Mouse (Mus musculus) CH12.LX (cell line): Measurements from ENCODE around the gene Fbxl17. TPM values are rescaled to one million over a fixed set of nuclear protein-coding genes. Genes with fewer than 3 reads are reported as not detected.

ENCODE experiments used
- DNase-seq: peaks from one replicate; pipeline ENCODE4 v3.0.0-alpha.2; 2013; ENCODE audit errors: extremely low read depth
- H3K27ac ChIP-seq: 2 replicates; pipeline ENCODE4 v1.5.1; 2012; ENCODE audit warnings: low read depth, mild to moderate bottlenecking, control low read depth, moderate library complexity; ENCODE audit not compliant: insufficient read depth
- H3K27me3 ChIP-seq: replicated peaks from 2 replicates; pipeline ENCODE3; 2012; ENCODE audit warnings: inconsistent platforms
- H3K36me3 ChIP-seq, 2 experiments: replicated peaks in 1 of 2; 2 replicates each; pipeline versions ENCODE3 to v1.6.1; 2012; ENCODE audit warnings: inconsistent platforms in 1 of 2, low read length in 1 of 2, mild to moderate bottlenecking in 1 of 2, mixed read lengths in 1 of 2, moderate library complexity in 1 of 2; ENCODE audit not compliant: control insufficient read depth in 1 of 2, insufficient read depth in 1 of 2
- H3K4me1 ChIP-seq, 2 experiments: 2 replicates each; pipeline ENCODE4 v1.6.1; 2012; ENCODE audit warnings: inconsistent platforms in 1 of 2, moderate library complexity in 1 of 2; ENCODE audit not compliant: insufficient read depth in 2 of 2, control insufficient read depth in 1 of 2
- H3K4me2 ChIP-seq: 2 replicates; pipeline ENCODE4 v1.6.1; 2012; ENCODE audit warnings: low read depth, mild to moderate bottlenecking, control low read depth; ENCODE audit not compliant: poor library complexity, insufficient read depth, severe bottlenecking
- H3K4me3 ChIP-seq, 3 experiments: fragments of 150-350 bp in 1 of 3; sonication (generic) in 1 of 3; replicated peaks in 1 of 3; 2 replicates each; pipeline versions ENCODE3 to v1.5.1; 2011 to 2012; ENCODE audit warnings: low read depth in 2 of 3, low read length in 2 of 3, mild to moderate bottlenecking in 2 of 3, moderate library complexity in 2 of 3, control low read depth in 1 of 3, improper control_type of control experiment in 1 of 3, inconsistent platforms in 1 of 3, mixed read lengths in 1 of 3; ENCODE audit not compliant: poor library complexity in 1 of 3
- H3K79me2 ChIP-seq: replicated peaks from 2 replicates; pipeline ENCODE4 v1.6.1; 2012; ENCODE audit warnings: mild to moderate bottlenecking, moderate library complexity; ENCODE audit not compliant: control insufficient read depth, poor library complexity, insufficient read depth, severe bottlenecking; ENCODE audit errors: extremely low read depth
- H3K9ac ChIP-seq: 2 replicates; pipeline ENCODE4 v1.6.1; 2012; ENCODE audit warnings: low read depth, mild to moderate bottlenecking, control low read depth, moderate library complexity; ENCODE audit not compliant: insufficient read depth
- H3K9me3 ChIP-seq: replicated peaks from 2 replicates; pipeline ENCODE3; 2012; ENCODE audit warnings: low read length, inconsistent platforms, mixed read lengths
- BHLHE40 ChIP-seq: IDR thresholded peaks from 2 replicates; pipeline ENCODE4 v1.6.1; 2011; ENCODE audit warnings: mild to moderate bottlenecking, low read depth, low read length, improper control_type of control experiment
- CHD2 ChIP-seq: IDR thresholded peaks from 2 replicates; pipeline ENCODE4 v1.6.1; 2011; ENCODE audit warnings: low read length, improper control_type of control experiment
- CTCF ChIP-seq, 2 experiments: IDR thresholded peaks in 1 of 2; conservative IDR thresholded peaks in 1 of 2; 2 replicates each; pipeline ENCODE4 v1.5.1; 2011 to 2012; ENCODE audit warnings: low read depth in 2 of 2, low read length in 2 of 2, improper control_type of control experiment in 1 of 2, inconsistent platforms in 1 of 2, mild to moderate bottlenecking in 1 of 2, moderate library complexity in 1 of 2
- E2F4 ChIP-seq: IDR thresholded peaks from 2 replicates; pipeline ENCODE4 v1.6.1; 2011; ENCODE audit warnings: low read depth, low read length, improper control_type of control experiment; ENCODE audit not compliant: insufficient replicate concordance
- ELF1 ChIP-seq: IDR thresholded peaks from 2 replicates; pipeline ENCODE4 v1.6.1; 2014; ENCODE audit warnings: low read depth, mild to moderate bottlenecking, inconsistent platforms, low read length, improper control_type of control experiment
- EP300 ChIP-seq: IDR thresholded peaks from 2 replicates; pipeline ENCODE4 v1.6.1; 2011; ENCODE audit warnings: low read length, improper control_type of control experiment
- GABPA ChIP-seq: IDR thresholded peaks from 2 replicates; pipeline ENCODE4 v1.6.1; 2012; ENCODE audit warnings: low read depth, low read length, improper control_type of control experiment, inconsistent platforms; ENCODE audit not compliant: insufficient replicate concordance
- IRF4 ChIP-seq: IDR thresholded peaks from 2 replicates; pipeline ENCODE4 v1.6.1; 2014; ENCODE audit warnings: low read depth, mild to moderate bottlenecking, inconsistent platforms, low read length, improper control_type of control experiment
- JUN ChIP-seq: IDR thresholded peaks from 2 replicates; pipeline ENCODE4 v1.6.1; 2011; ENCODE audit warnings: low read depth, mild to moderate bottlenecking, low read length, improper control_type of control experiment, moderate library complexity; ENCODE audit not compliant: insufficient read depth
- JUND ChIP-seq: conservative IDR thresholded peaks from 2 replicates; pipeline ENCODE4 v1.6.1; 2011; ENCODE audit warnings: low read depth, low read length, improper control_type of control experiment
- KAT2A ChIP-seq: IDR thresholded peaks from 2 replicates; pipeline ENCODE4 v1.6.1; 2012; ENCODE audit warnings: low read length, improper control_type of control experiment, inconsistent platforms; ENCODE audit not compliant: insufficient replicate concordance
- MAFK ChIP-seq: IDR thresholded peaks from 2 replicates; pipeline ENCODE4 v1.6.1; 2011; ENCODE audit warnings: low read length, improper control_type of control experiment; ENCODE audit not compliant: insufficient replicate concordance
- MAZ ChIP-seq: IDR thresholded peaks from 2 replicates; pipeline ENCODE4 v1.6.1; 2012; ENCODE audit warnings: low read depth, mild to moderate bottlenecking, inconsistent platforms, low read length, improper control_type of control experiment, moderate library complexity
- MYC ChIP-seq: IDR thresholded peaks from 2 replicates; pipeline ENCODE4 v1.6.1; 2011; ENCODE audit warnings: low read depth, mild to moderate bottlenecking, improper control_type of control experiment, low read length
- NELFE ChIP-seq: IDR thresholded peaks from 2 replicates; pipeline ENCODE4 v1.6.1; 2011; ENCODE audit warnings: low read depth, low read length, improper control_type of control experiment
- PAX5 ChIP-seq: IDR thresholded peaks from 2 replicates; pipeline ENCODE4 v1.6.1; 2012; ENCODE audit warnings: low read length, inconsistent platforms, mixed read lengths
- POLR2A ChIP-seq: IDR thresholded peaks from 2 replicates; pipeline ENCODE4 v1.6.1; 2011; ENCODE audit warnings: low read depth, mild to moderate bottlenecking, improper control_type of control experiment, low read length
- POLR2AphosphoS2 ChIP-seq: IDR thresholded peaks from 2 replicates; pipeline ENCODE4 v1.6.1; 2011; ENCODE audit warnings: low read depth, low read length, improper control_type of control experiment
- RCOR1 ChIP-seq: conservative IDR thresholded peaks from 2 replicates; pipeline ENCODE4 v1.6.1; 2012; ENCODE audit warnings: low read depth, mild to moderate bottlenecking, inconsistent platforms, low read length, improper control_type of control experiment
- SIN3A ChIP-seq: IDR thresholded peaks from 2 replicates; pipeline ENCODE4 v1.6.1; 2012; ENCODE audit warnings: low read length, improper control_type of control experiment, inconsistent platforms
- SMC3 ChIP-seq: IDR thresholded peaks from 2 replicates; pipeline ENCODE4 v1.6.1; 2011; ENCODE audit warnings: low read depth, low read length, improper control_type of control experiment
- TBP ChIP-seq: conservative IDR thresholded peaks from 2 replicates; pipeline ENCODE4 v1.6.1; 2011; ENCODE audit warnings: low read depth, low read length, improper control_type of control experiment
- TCF12 ChIP-seq: IDR thresholded peaks from 2 replicates; pipeline ENCODE4 v1.6.1; 2014; ENCODE audit warnings: low read depth, mild to moderate bottlenecking, inconsistent platforms, low read length, improper control_type of control experiment
- UBTF ChIP-seq: IDR thresholded peaks from 2 replicates; pipeline ENCODE4 v1.6.1; 2012; ENCODE audit warnings: low read depth, mild to moderate bottlenecking, inconsistent platforms, low read length, improper control_type of control experiment, moderate library complexity
- USF1 ChIP-seq: IDR thresholded peaks from 2 replicates; pipeline ENCODE4 v1.6.1; 2014; ENCODE audit warnings: low read depth, mild to moderate bottlenecking, inconsistent platforms, low read length, improper control_type of control experiment
- USF2 ChIP-seq: conservative IDR thresholded peaks from 2 replicates; pipeline ENCODE4 v1.6.1; 2011; ENCODE audit warnings: low read depth, low read length, improper control_type of control experiment
- ZMIZ1 ChIP-seq: IDR thresholded peaks from 2 replicates; pipeline ENCODE4 v1.6.1; 2012; ENCODE audit warnings: low read depth, mild to moderate bottlenecking, inconsistent platforms, low read length, improper control_type of control experiment
- ZNF384 ChIP-seq: IDR thresholded peaks from 2 replicates; pipeline ENCODE4 v1.6.1; 2012; ENCODE audit warnings: low read depth, low read length, improper control_type of control experiment, inconsistent platforms
- dilution Hi-C: fragments of 300-500 bp; cut with MboI; formaldehyde crosslinking; loops from 2 replicates; pipeline ENCODE4 v1.14.3; 2020; ENCODE audit warnings: low sequenced_read_pairs; ENCODE audit not compliant: extremely low pct_unique_long_range_greater_than_20kb, extremely low pct_ligation_motif_present
- in situ Hi-C: fragments of 300-500 bp; cut with MboI; formaldehyde crosslinking; loops from 3 replicates; pipeline ENCODE4 v1.14.3; 2019; ENCODE audit warnings: low sequenced_read_pairs, low pct_ligation_motif_present, low pct_unique_long_range_greater_than_20kb, mixed read lengths
- polyA plus RNA-seq: library from polyadenylated mRNA; unstranded; fragments of >175 nt; gene quantifications from 2 replicates; pipeline ENCODE4 v1.2.1, GENCODE M21; 2012; ENCODE audit warnings: low read depth; ENCODE audit not compliant: insufficient read length
- total RNA-seq, 2 experiments: library from RNA; depleted of rRNA; stranded (reverse); fragments of 300-350 nt in 1 of 2; fragments of >200 nt in 1 of 2; gene quantifications; 2 replicates each; pipeline ENCODE4 v1.2.3; 2012 to 2014

Gene Fbxl17
- total and polyA plus RNA-seq, 3 experiments, result 4.0 to 6.9 (median 4.3) TPM

GRCm38 (mm10) chr17:63411564-63411963 lies 88.3 kb downstream of the Fbxl17 start:
- dilution Hi-C loops (no loop called here), in situ Hi-C loops (loop anchor here (5.0 kb wide), 1 partner anchor 89 kb away; no protein-coding TSS in a partner anchor)
- H3K9ac ChIP-seq, result no peak overlapping the region
- no peaks in the 10 kb centered on the region for H3K79me2 ChIP-seq
- TF ChIP-seq ZNF384, result no peak
- TF ChIP-seq TCF12, result no peak
- no peak for TF ChIP-seq CHD2
- no peak for TF ChIP-seq IRF4
- no peak for TF ChIP-seq CTCF (conservative IDR thresholded peaks at IDR 0.05 in 1 of 2, IDR thresholded peaks at IDR 0.05 in 1 of 2; ENCODE audit: low read depth in 2 of 2, low read length in 2 of 2)
- no peak for TF ChIP-seq POLR2AphosphoS2
- no peak for TF ChIP-seq EP300
- TF ChIP-seq SIN3A, result no peak
- TF ChIP-seq SMC3, result no peak
- no peak for TF ChIP-seq JUN
- no peak for TF ChIP-seq USF1
- TF ChIP-seq GABPA, result no peak
- TF ChIP-seq ZMIZ1, result no peak
- no peak for TF ChIP-seq E2F4
- TF ChIP-seq KAT2A, result no peak
- no peak for TF ChIP-seq TBP
- no peaks in the 10 kb centered on the region for H3K27me3 ChIP-seq
- DNase-seq, result no peak
- H3K4me2 ChIP-seq, result no peak overlapping the region
- H3K36me3 ChIP-seq, result peaks cover 4 to 13% of the 10 kb centered on the region in 2 experiments
- no peak overlapping the region for H3K27ac ChIP-seq
- H3K4me3 ChIP-seq, result no peak overlapping the region
- peaks cover 9% of the 10 kb centered on the region for H3K9me3 ChIP-seq
- no peaks in the 10 kb centered on the region for H3K4me1 ChIP-seq

GRCm38 (mm10) chr17:63410101-63410500 lies 89.7 kb downstream of the Fbxl17 start:
- H3K27me3 ChIP-seq, result no peaks in the 10 kb centered on the region
- dilution Hi-C loops, result no loop called here
- no peak for DNase-seq
- H3K4me1 ChIP-seq, result 0 out of 4 replicates have a peak, but pooled peaks cover 0 to under 1% of the 10 kb centered on the region in 2 experiments
- H3K4me2 ChIP-seq, result no peak overlapping the region
- H3K9me3 ChIP-seq, result peaks cover 9% of the 10 kb centered on the region
- no peak overlapping the region for H3K27ac ChIP-seq
- no peaks in the 10 kb centered on the region for H3K79me2 ChIP-seq
- TF ChIP-seq POLR2A, result no peak
- TF ChIP-seq POLR2AphosphoS2, result no peak
- TF ChIP-seq RCOR1, result no peak
- TF ChIP-seq ZNF384, result no peak
- no peak for TF ChIP-seq KAT2A
- no peak for TF ChIP-seq MYC
- TF ChIP-seq NELFE, result no peak
- no peak for TF ChIP-seq MAZ
- no peak for TF ChIP-seq JUND
- no peak for TF ChIP-seq MAFK
- no peak for TF ChIP-seq BHLHE40
- no peak for TF ChIP-seq ELF1
- TF ChIP-seq UBTF, result no peak
- TF ChIP-seq TBP, result no peak
- TF ChIP-seq SIN3A, result no peak
- no peak for TF ChIP-seq PAX5
- TF ChIP-seq USF2, result no peak
- no peak for TF ChIP-seq CHD2
- in situ Hi-C loops, result loop anchor here (5.0 kb wide), 1 partner anchor 88 kb away; no protein-coding TSS in a partner anchor
- H3K4me3 ChIP-seq, result no peak overlapping the region
- peaks cover 4 to 13% of the 10 kb centered on the region in 2 experiments for H3K36me3 ChIP-seq
- no peak overlapping the region for H3K9ac ChIP-seq
